Mouse (Mus musculus): ENCODE results near the gene Defb35. TPM values are rescaled to one million over a fixed set of nuclear protein-coding genes. Genes with fewer than 3 reads are reported as not detected.

The Defb35 gene
- total RNA-seq, 1 experiment = not detected

- in situ Hi-C loops (cut with MboI; ENCODE audit: low sequenced_read_pairs in 2 of 2, unreplicated experiment in 2 of 2) = loop anchor here in 1 of 2 experiments (10.0 kb wide), 1 partner anchor 202 kb away; no protein-coding TSS in a partner anchor
- no peaks in the 10 kb centered on the region for H3K4me1 ChIP-seq (ENCODE audit: control insufficient read depth in 2 of 2, insufficient read depth in 2 of 2, low read length in 2 of 2, poor library complexity in 1 of 2)
- no peak overlapping the region for H3K4me3 ChIP-seq (ENCODE audit: insufficient read depth in 1 of 2, low read depth in 1 of 2, low read length in 2 of 2, poor library complexity in 1 of 2, severe bottlenecking in 1 of 2)
Observed at GRCm38 (mm10) chr8:21956336-21956735, 18.2 kb downstream of the Defb35 start.

GRCm38 (mm10) chr8:21958414-21958813, 20.3 kb downstream of the Defb35 start, which contains the start of gene Fam90a1a:
Gene Fam90a1a, plus strand, starts transcription at chr8:21958714.
- H3K27ac ChIP-seq (ENCODE audit: insufficient read depth, low read depth, low read length, poor library complexity, severe bottlenecking) = no peak within 1 kb of the TSS
- no peak within 1 kb of the TSS for H3K4me3 ChIP-seq (ENCODE audit: insufficient read depth in 1 of 2, low read depth in 1 of 2, low read length in 2 of 2, poor library complexity in 1 of 2, severe bottlenecking in 1 of 2)
- in situ Hi-C loops (cut with MboI; ENCODE audit: low sequenced_read_pairs in 2 of 2, unreplicated experiment in 2 of 2) = loop anchor here in 1 of 2 experiments (10.0 kb wide), 1 partner anchor 204 kb away; no protein-coding TSS in a partner anchor
- no peaks in the 10 kb centered on the region for H3K4me1 ChIP-seq (ENCODE audit: control insufficient read depth in 2 of 2, insufficient read depth in 2 of 2, low read length in 2 of 2, poor library complexity in 1 of 2)
- H3K9me3 ChIP-seq (ENCODE audit: control insufficient read depth, insufficient read depth, low read depth, low read length) = no peaks in the 10 kb centered on the region
- no peak within 1 kb of the TSS for H3K9ac ChIP-seq (ENCODE audit: insufficient read depth, low read depth, low read length, poor library complexity, severe bottlenecking)
- no peaks in the 10 kb centered on the region for H3K36me3 ChIP-seq (ENCODE audit: control insufficient read depth, insufficient read depth, low read length, poor library complexity, severe bottlenecking)
- TF ChIP-seq HCFC1 (IDR thresholded peaks at IDR 0.05; ENCODE audit: borderline replicate concordance, insufficient read depth, low read length) (no peak), ZNF384 (IDR thresholded peaks at IDR 0.05; ENCODE audit: low read depth, low read length) (no peak), ZC3H11A (IDR thresholded peaks at IDR 0.05; ENCODE audit: borderline replicate concordance, low read depth, low read length) (no peak), CHD2 (IDR thresholded peaks at IDR 0.05; ENCODE audit: low read depth, low read length) (no peak), MAFK (IDR thresholded peaks at IDR 0.05; ENCODE audit: insufficient read depth, low read depth, low read length) (no peak)
- no peak for DNase-seq (ENCODE audit: low read depth, low spot score)

More at GRCm38 (mm10) chr8:21956336-21956735, 18.2 kb downstream of the Defb35 start:
- no peaks in the 10 kb centered on the region for H3K36me3 ChIP-seq (ENCODE audit: control insufficient read depth, insufficient read depth, low read length, poor library complexity, severe bottlenecking)
- TF ChIP-seq HCFC1 (IDR thresholded peaks at IDR 0.05; ENCODE audit: borderline replicate concordance, insufficient read depth, low read length) (no peak), ZC3H11A (IDR thresholded peaks at IDR 0.05; ENCODE audit: borderline replicate concordance, low read depth, low read length) (no peak), MAFK (IDR thresholded peaks at IDR 0.05; ENCODE audit: insufficient read depth, low read depth, low read length) (no peak), ZNF384 (IDR thresholded peaks at IDR 0.05; ENCODE audit: low read depth, low read length) (no peak)
- H3K9me3 ChIP-seq (ENCODE audit: control insufficient read depth, insufficient read depth, low read depth, low read length) = no peaks in the 10 kb centered on the region
- no peak overlapping the region for H3K27ac ChIP-seq (ENCODE audit: insufficient read depth, low read depth, low read length, poor library complexity, severe bottlenecking)
- H3K9ac ChIP-seq (ENCODE audit: insufficient read depth, low read depth, low read length, poor library complexity, severe bottlenecking) = no peak overlapping the region
- peak; percentile 40 for DNase-seq (ENCODE audit: low read depth, low spot score)

- Histone ChIP-seq H3K4me3 (ENCODE audit: insufficient read depth in 1 of 2, low read depth in 1 of 2, low read length in 2 of 2, poor library complexity in 1 of 2, severe bottlenecking in 1 of 2) (no peak overlapping the region), H3K9ac (ENCODE audit: insufficient read depth, low read depth, low read length, poor library complexity, severe bottlenecking) (no peak overlapping the region), H3K4me1 (ENCODE audit: control insufficient read depth in 2 of 2, insufficient read depth in 2 of 2, low read length in 2 of 2, poor library complexity in 1 of 2) (no peaks in the 10 kb centered on the region), H3K36me3 (ENCODE audit: control insufficient read depth, insufficient read depth, low read length, poor library complexity, severe bottlenecking) (no peaks in the 10 kb centered on the region), H3K27ac (ENCODE audit: insufficient read depth, low read depth, low read length, poor library complexity, severe bottlenecking) (no peak overlapping the region), H3K9me3 (ENCODE audit: control insufficient read depth, insufficient read depth, low read depth, low read length) (no peaks in the 10 kb centered on the region)
- in situ Hi-C loops (cut with MboI; ENCODE audit: low sequenced_read_pairs in 2 of 2, unreplicated experiment in 2 of 2) = no loop called here
- no peak for TF ChIP-seq ZC3H11A (IDR thresholded peaks at IDR 0.05; ENCODE audit: borderline replicate concordance, low read depth, low read length)
- TF ChIP-seq ZNF384 (IDR thresholded peaks at IDR 0.05; ENCODE audit: low read depth, low read length) = no peak
- no peak for TF ChIP-seq HCFC1 (IDR thresholded peaks at IDR 0.05; ENCODE audit: borderline replicate concordance, insufficient read depth, low read length)
- no peak for TF ChIP-seq MAFK (IDR thresholded peaks at IDR 0.05; ENCODE audit: insufficient read depth, low read depth, low read length)
- TF ChIP-seq CHD2 (IDR thresholded peaks at IDR 0.05; ENCODE audit: low read depth, low read length) = no peak
- DNase-seq (ENCODE audit: low read depth, low spot score) = no peak
Observed at GRCm38 (mm10) chr8:21966646-21967045, 28.5 kb downstream of the Defb35 start.

- H3K27ac ChIP-seq (ENCODE audit: insufficient read depth, low read depth, low read length, poor library complexity, severe bottlenecking) = no peak within 1 kb of the TSS
- no peaks in the 10 kb centered on the region for H3K4me1 ChIP-seq (ENCODE audit: control insufficient read depth in 2 of 2, insufficient read depth in 2 of 2, low read length in 2 of 2, poor library complexity in 1 of 2)
- DNase-seq (ENCODE audit: low read depth, low spot score) = no peak
- H3K9me3 ChIP-seq (ENCODE audit: control insufficient read depth, insufficient read depth, low read depth, low read length) = no peaks in the 10 kb centered on the region
- in situ Hi-C loops (cut with MboI; ENCODE audit: low sequenced_read_pairs in 2 of 2, unreplicated experiment in 2 of 2) = no loop called here
- no peak within 1 kb of the TSS for H3K4me3 ChIP-seq (ENCODE audit: insufficient read depth in 1 of 2, low read depth in 1 of 2, low read length in 2 of 2, poor library complexity in 1 of 2, severe bottlenecking in 1 of 2)
- H3K36me3 ChIP-seq (ENCODE audit: control insufficient read depth, insufficient read depth, low read length, poor library complexity, severe bottlenecking) = no peaks in the 10 kb centered on the region
- TF ChIP-seq CHD2 (IDR thresholded peaks at IDR 0.05; ENCODE audit: low read depth, low read length) (no peak), ZC3H11A (IDR thresholded peaks at IDR 0.05; ENCODE audit: borderline replicate concordance, low read depth, low read length) (no peak), HCFC1 (IDR thresholded peaks at IDR 0.05; ENCODE audit: borderline replicate concordance, insufficient read depth, low read length) (no peak), ZNF384 (IDR thresholded peaks at IDR 0.05; ENCODE audit: low read depth, low read length) (no peak), MAFK (IDR thresholded peaks at IDR 0.05; ENCODE audit: insufficient read depth, low read depth, low read length) (no peak)
- H3K9ac ChIP-seq (ENCODE audit: insufficient read depth, low read depth, low read length, poor library complexity, severe bottlenecking) = no peak within 1 kb of the TSS
Observed at GRCm38 (mm10) chr8:21969475-21969874, 31.3 kb downstream of the Defb35 start, which contains the start of gene Ccdc70. Gene Ccdc70, plus strand, starts transcription at chr8:21969775.

All from ES-E14 (cell line).